Mouse (Mus musculus) embryonic facial prominence, embryonic 14.5 days (tissue): ENCODE results near the gene Shisa5. TPM values are rescaled to one million over a fixed set of nuclear protein-coding genes. Genes with fewer than 3 reads are reported as not detected.

Source experiments
- ATAC-seq: fragments of 200-750 bp; cut with Nextera tagmentation; 2 replicates; pipeline ENCODE4 v1.8.0; 2017; ENCODE audit warnings: low read depth, moderate number of reproducible peaks, moderate TSS enrichment
- DNase-seq: peaks from one replicate; pipeline ENCODE4 v3.0.0-alpha.2; 2015; ENCODE audit warnings: low spot score
- H3K27ac ChIP-seq: fragments of 300-500 bp; sonication (generic); replicated peaks from 2 replicates; pipeline ENCODE4 v1.5.1; 2014; ENCODE audit warnings: low read depth, mild to moderate bottlenecking, low read length, moderate library complexity
- H3K27me3 ChIP-seq: fragments of 300-500 bp; sonication (generic); replicated peaks from 2 replicates; pipeline ENCODE4 v1.6.1; 2014; ENCODE audit warnings: low read length; ENCODE audit not compliant: control insufficient read depth, insufficient read depth
- H3K36me3 ChIP-seq: fragments of 300-500 bp; sonication (generic); 2 replicates; pipeline ENCODE4 v1.6.1; 2014; ENCODE audit warnings: low read length, mixed read lengths; ENCODE audit not compliant: control insufficient read depth, insufficient read depth
- H3K4me1 ChIP-seq: fragments of 300-500 bp; sonication (generic); 2 replicates; pipeline ENCODE4 v1.6.1; 2014; ENCODE audit warnings: antibody characterized with exemption, low read length; ENCODE audit not compliant: control insufficient read depth, insufficient read depth
- H3K4me2 ChIP-seq: fragments of 300-500 bp; sonication (generic); 2 replicates; pipeline ENCODE4 v1.6.1; 2014; ENCODE audit warnings: low read depth, mild to moderate bottlenecking, low read length, moderate library complexity, mixed read lengths
- H3K4me3 ChIP-seq: fragments of 300-500 bp; sonication (generic); 2 replicates; pipeline ENCODE4 v1.5.1; 2014; ENCODE audit warnings: low read depth, mild to moderate bottlenecking, low read length
- H3K9ac ChIP-seq: fragments of 300-500 bp; sonication (generic); 2 replicates; pipeline ENCODE4 v1.6.1; 2014; ENCODE audit warnings: low read depth, mild to moderate bottlenecking, low read length, moderate library complexity, mixed read lengths
- H3K9me3 ChIP-seq: fragments of 300-500 bp; sonication (generic); 2 replicates; pipeline ENCODE4 v1.6.1; 2016; ENCODE audit warnings: low read length; ENCODE audit not compliant: control insufficient read depth
- WGBS: fragments of 180-500 bp; shearing (Covaris S2); extraction: QIAGEN DNeasy Blood & Tissue Kit; methylation state at CpG from one replicate; pipeline ENCODE4 v1.1.7; 2014; 5-methylcytosine and 5-hydroxymethylcytosine counted together
- polyA plus RNA-seq: library from polyadenylated mRNA; unstranded; fragments of >200 nt; fragmentation: Nextera tagmentation; extraction: Ambion mirVana; gene quantifications from 2 replicates; pipeline ENCODE4 v1.2.1, GENCODE M21; 2014

Gene Shisa5
- polyA plus RNA-seq, 1 experiment from 2014 or later = 81.7 TPM

DNA sequence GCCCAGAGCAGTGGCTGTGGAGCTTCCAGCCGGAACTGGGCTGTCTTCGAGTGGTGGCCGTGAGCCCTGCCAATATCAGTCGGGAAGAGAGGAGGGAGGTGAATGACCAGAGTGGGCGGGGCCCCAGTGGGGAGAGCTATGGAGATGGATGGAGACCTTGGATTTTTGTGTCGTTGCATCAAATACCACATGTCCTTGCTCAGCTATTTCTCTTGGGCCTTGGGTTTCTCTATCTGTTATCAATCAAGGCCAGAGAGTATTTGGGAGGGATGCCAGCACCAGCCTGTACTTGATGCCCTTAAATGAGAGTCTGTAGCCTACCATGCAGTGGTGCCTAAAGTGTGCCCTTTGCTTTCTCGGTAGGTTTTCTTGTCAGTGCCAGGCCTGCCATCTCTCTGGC, 64.9 kb downstream of the Shisa5 start:
- no peaks in the 10 kb centered on the region for H3K9me3 ChIP-seq
- DNase-seq = no peak
- H3K27me3 ChIP-seq = no peaks in the 10 kb centered on the region
- peaks cover 71% of the 10 kb centered on the region for H3K36me3 ChIP-seq
- no peak overlapping the region for H3K4me3 ChIP-seq
- H3K4me2 ChIP-seq = no peak overlapping the region
- no peak overlapping the region for H3K9ac ChIP-seq
- H3K27ac ChIP-seq = no peak overlapping the region
- 74% methylated on average over 7 of the region's 7 CpGs for WGBS
- H3K4me1 ChIP-seq = peaks cover 10% of the 10 kb centered on the region
- no peak for ATAC-seq

DNA sequence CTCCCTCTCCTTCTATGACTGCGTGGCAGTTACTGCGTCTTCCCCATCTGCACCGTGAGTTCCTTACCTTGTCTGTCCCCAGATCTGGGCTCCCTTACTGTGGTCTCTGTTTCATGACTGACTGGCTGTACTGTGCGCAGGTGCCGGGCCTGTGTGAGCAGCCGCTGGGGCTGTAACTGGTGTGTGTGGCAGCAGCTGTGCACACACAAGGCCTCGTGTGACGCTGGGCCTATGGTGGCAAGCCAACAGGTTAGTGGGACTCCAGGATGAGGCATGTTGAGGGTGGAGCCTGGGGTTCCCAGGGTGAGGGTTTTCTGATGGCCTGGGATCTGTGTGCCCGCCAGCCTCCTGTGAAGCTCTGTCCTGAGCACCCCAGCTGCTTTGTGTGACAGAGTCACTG, 65.7 kb downstream of the Shisa5 start:
- 92% methylated on average over 9 of the region's 9 CpGs for WGBS
- H3K36me3 ChIP-seq = peaks cover 79% of the 10 kb centered on the region

DNA sequence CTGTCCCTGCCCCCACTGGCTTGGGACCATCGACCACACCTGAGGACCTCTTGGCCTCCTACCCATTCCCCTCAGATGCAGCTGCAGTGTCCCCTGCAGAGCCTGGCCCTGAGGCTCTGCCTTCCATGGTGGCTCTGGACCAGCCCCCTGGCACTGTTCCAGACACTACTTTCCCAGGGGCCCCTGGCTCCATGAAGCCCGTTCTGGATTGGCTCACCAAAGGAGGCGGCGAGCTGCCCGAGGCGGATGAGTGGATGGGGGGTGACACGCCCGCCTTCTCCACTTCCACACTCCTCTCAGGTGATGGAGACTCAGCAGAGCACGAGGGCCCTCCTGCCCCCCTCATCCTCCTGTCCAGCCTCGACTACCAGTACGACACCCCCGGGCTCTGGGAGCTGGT, 66.6 kb downstream of the Shisa5 start:
- no peaks in the 10 kb centered on the region for H3K27me3 ChIP-seq
- no peaks in the 10 kb centered on the region for H3K4me1 ChIP-seq
- no peaks in the 10 kb centered on the region for H3K9me3 ChIP-seq
- WGBS = 75% methylated on average over 10 of the region's 12 CpGs
- peaks cover 82% of the 10 kb centered on the region for H3K36me3 ChIP-seq
- DNase-seq (no peak), ATAC-seq (peak; percentile 64)
- no peak overlapping the region for H3K27ac ChIP-seq
- H3K9ac ChIP-seq = no peak overlapping the region
- H3K4me2 ChIP-seq = no peak overlapping the region
- no peak overlapping the region for H3K4me3 ChIP-seq

More for the DNA sequence above, 65.7 kb downstream of the Shisa5 start:
- Histone ChIP-seq H3K4me3 (no peak overlapping the region), H3K27ac (no peak overlapping the region), H3K4me2 (no peak overlapping the region), H3K9me3 (no peaks in the 10 kb centered on the region), H3K27me3 (no peaks in the 10 kb centered on the region), H3K9ac (no peak overlapping the region), H3K4me1 (peaks cover 2% of the 10 kb centered on the region)
- DNase-seq = no peak
- no peak for ATAC-seq

DNA sequence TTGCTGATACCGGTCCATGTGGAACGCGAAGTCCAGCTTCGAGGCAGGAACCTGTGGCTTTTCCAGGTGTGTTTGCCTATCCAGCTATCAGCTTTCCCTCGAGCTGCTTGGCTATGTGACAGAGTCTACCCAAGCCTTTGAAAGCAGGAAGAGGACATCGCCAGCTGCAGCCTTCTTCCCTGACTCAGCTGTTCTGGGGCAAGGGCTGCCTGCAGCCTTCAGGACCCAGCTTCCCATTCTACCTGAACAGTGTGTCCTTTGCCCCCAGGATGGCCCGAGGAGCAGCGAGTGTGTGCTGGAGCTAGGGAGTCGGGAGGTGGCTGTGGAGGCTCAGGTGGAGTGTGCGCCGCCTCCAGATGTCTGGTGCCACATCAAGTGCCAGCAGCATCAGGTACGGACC, 67.3 kb downstream of the Shisa5 start:
- WGBS = 88% methylated on average over 12 of the region's 12 CpGs
- DNase-seq (no peak), ATAC-seq (no peak)

DNA sequence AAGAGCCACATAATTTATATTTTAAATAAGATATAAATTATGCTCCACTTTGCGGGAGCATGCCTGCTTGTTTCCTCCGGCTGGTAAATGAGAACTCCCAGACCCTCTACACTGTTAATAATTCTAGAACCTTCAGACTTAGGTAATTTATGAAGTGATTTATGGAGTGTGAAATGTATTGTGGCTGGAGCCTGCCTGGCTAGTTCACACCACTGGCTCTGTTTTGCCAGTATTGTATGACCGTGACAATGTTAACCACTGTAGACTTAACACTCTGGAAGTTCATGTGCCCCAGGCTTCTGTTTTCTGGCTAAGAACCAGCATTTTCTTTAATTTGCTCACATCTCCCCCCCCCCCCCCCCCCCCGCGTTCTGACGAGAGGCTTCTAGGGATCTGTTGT, 69.0 kb downstream of the Shisa5 start:
- no peaks in the 10 kb centered on the region for H3K9me3 ChIP-seq
- WGBS = 73% methylated on average over 5 of the region's 6 CpGs
- H3K4me1 ChIP-seq = no peaks in the 10 kb centered on the region
- no peak for DNase-seq
- H3K9ac ChIP-seq = no peak overlapping the region
- no peaks in the 10 kb centered on the region for H3K27me3 ChIP-seq
- ATAC-seq = no peak
- H3K4me3 ChIP-seq = no peak overlapping the region
- H3K4me2 ChIP-seq = no peak overlapping the region
- H3K36me3 ChIP-seq = peaks cover 93% of the 10 kb centered on the region
- no peak overlapping the region for H3K27ac ChIP-seq

More for the DNA sequence above, 67.3 kb downstream of the Shisa5 start:
- H3K36me3 ChIP-seq = peaks cover 82% of the 10 kb centered on the region
- H3K27me3 ChIP-seq = no peaks in the 10 kb centered on the region
- no peak overlapping the region for H3K4me2 ChIP-seq
- H3K9me3 ChIP-seq = no peaks in the 10 kb centered on the region
- no peak overlapping the region for H3K27ac ChIP-seq
- no peak overlapping the region for H3K9ac ChIP-seq
- H3K4me1 ChIP-seq = no peaks in the 10 kb centered on the region
- H3K4me3 ChIP-seq = no peak overlapping the region

Other genes starting within 250 kb of the Shisa5 start
- 12.2 and 16.8 TPM in 2 replicates for gene Nckipsd, start 230.2 kb upstream of the Shisa5 start, polyA plus RNA-seq
- gene Celsr3, start 212.2 kb upstream of the Shisa5 start, polyA plus RNA-seq = 0.66 and 0.70 TPM in 2 replicates
- 14.3 and 15.4 TPM in 2 replicates for gene Slc26a6, start 185.3 kb upstream of the Shisa5 start, polyA plus RNA-seq
- gene Tmem89, start 123.9 kb upstream of the Shisa5 start, polyA plus RNA-seq = not detected in 2 replicates
- 454 and 456 TPM in 2 replicates for gene Uqcrc1, start 101.9 kb upstream of the Shisa5 start, polyA plus RNA-seq
- 17.4 and 22.0 TPM in 2 replicates for gene Col7a1, start 85.0 kb upstream of the Shisa5 start, polyA plus RNA-seq
- gene Ucn2, start 52.6 kb upstream of the Shisa5 start, polyA plus RNA-seq = 0.64 and 1.3 TPM in 2 replicates
- gene Pfkfb4, start 46.8 kb upstream of the Shisa5 start, polyA plus RNA-seq = 7.4 TPM in 2 replicates
- gene Trex1, start 21.2 kb downstream of the Shisa5 start, polyA plus RNA-seq = 15.5 and 17.6 TPM in 2 replicates
- 19.5 and 25.0 TPM in 2 replicates for gene Atrip, start 35.6 kb downstream of the Shisa5 start, polyA plus RNA-seq
- gene Ccdc51, start 43.9 kb downstream of the Shisa5 start, polyA plus RNA-seq = 11.4 and 11.6 TPM in 2 replicates
- 612 and 655 TPM in 2 replicates for gene Tma7, start 44.0 kb downstream of the Shisa5 start, polyA plus RNA-seq
- gene Plxnb1, start 56.8 kb downstream of the Shisa5 start, polyA plus RNA-seq = 9.1 and 9.7 TPM in 2 replicates
- gene Fbxw21, start 123.5 kb downstream of the Shisa5 start, polyA plus RNA-seq = not detected in 2 replicates
- not detected in 2 replicates for gene Fbxw13, start 157.4 kb downstream of the Shisa5 start, polyA plus RNA-seq
- gene Fbxw20, start 196.2 kb downstream of the Shisa5 start, polyA plus RNA-seq = not detected in 2 replicates
- not detected in 2 replicates for gene Fbxw14, start 249.1 kb downstream of the Shisa5 start, polyA plus RNA-seq